Mouse (Mus musculus) midbrain, postnatal 0 days (tissue): ENCODE measurements around the gene Pomgnt2. TPM values are rescaled to one million over a fixed set of nuclear protein-coding genes. Genes with fewer than 3 reads are reported as not detected.

Source experiments
- ATAC-seq: fragments of 200-750 bp; cut with Nextera tagmentation; 2 replicates; pipeline ENCODE4 v1.8.0; 2017; ENCODE audit warnings: moderate number of reproducible peaks, mild to moderate bottlenecking, moderate TSS enrichment, moderate library complexity; ENCODE audit not compliant: low FRiP score
- DNase-seq: peaks from one replicate; pipeline ENCODE4 v3.0.0-alpha.2; 2015; ENCODE audit warnings: low spot score
- H3K27ac ChIP-seq: fragments of 300-500 bp; sonication (generic); 2 replicates; pipeline ENCODE4 v1.5.1; 2014; ENCODE audit warnings: low read depth, mild to moderate bottlenecking, low read length, mixed read lengths
- H3K27me3 ChIP-seq: fragments of 300-500 bp; sonication (generic); 2 replicates; pipeline ENCODE4 v1.6.1; 2014; ENCODE audit warnings: low read length, control low read depth, mixed read lengths; ENCODE audit not compliant: insufficient read depth
- H3K36me3 ChIP-seq: fragments of 300-500 bp; sonication (generic); 2 replicates; pipeline ENCODE4 v1.6.1; 2014; ENCODE audit warnings: low read length, control low read depth, mixed read lengths; ENCODE audit not compliant: insufficient read depth
- H3K4me1 ChIP-seq: fragments of 300-500 bp; sonication (generic); 2 replicates; pipeline ENCODE4 v1.6.1; 2014; ENCODE audit warnings: mild to moderate bottlenecking, control low read depth, antibody characterized with exemption, low read length, mixed read lengths; ENCODE audit not compliant: insufficient read depth
- H3K4me2 ChIP-seq: fragments of 300-500 bp; sonication (generic); 2 replicates; pipeline ENCODE4 v1.6.1; 2014; ENCODE audit warnings: low read depth, mild to moderate bottlenecking, low read length, mixed read lengths; ENCODE audit not compliant: poor library complexity, severe bottlenecking
- H3K4me3 ChIP-seq: fragments of 300-500 bp; sonication (generic); 2 replicates; pipeline ENCODE4 v1.5.1; 2014; ENCODE audit warnings: low read depth, mild to moderate bottlenecking, low read length, moderate library complexity
- H3K9ac ChIP-seq: fragments of 300-500 bp; sonication (generic); replicated peaks from 2 replicates; pipeline ENCODE4 v1.6.1; 2014; ENCODE audit warnings: mild to moderate bottlenecking, low read length, moderate library complexity, mixed read lengths; ENCODE audit not compliant: poor library complexity, severe bottlenecking
- H3K9me3 ChIP-seq: fragments of 300-500 bp; sonication (generic); 2 replicates; pipeline ENCODE4 v1.6.1; 2016; ENCODE audit warnings: low read length, control low read depth
- CTCF ChIP-seq: IDR thresholded peaks from 2 replicates; pipeline ENCODE4 v1.5.1; 2016; ENCODE audit warnings: antibody characterized with exemption, mild to moderate bottlenecking
- WGBS: fragments of 180-500 bp; shearing (Covaris S2); extraction: QIAGEN DNeasy Blood & Tissue Kit; methylation state at CpG from one replicate; pipeline ENCODE4 v1.1.7; 2014; 5-methylcytosine and 5-hydroxymethylcytosine counted together
- polyA plus RNA-seq: library from polyadenylated mRNA; unstranded; fragments of >200 nt; fragmentation: Nextera tagmentation; extraction: Ambion mirVana; gene quantifications from 2 replicates; pipeline ENCODE4 v1.2.1, GENCODE M21; 2015
- total RNA-seq: library from RNA; depleted of rRNA; stranded (reverse); fragments of >200 nt; gene quantifications from 2 replicates; pipeline ENCODE4 v1.2.3, GENCODE M21; 2014

Pomgnt2 gene
- total and polyA plus RNA-seq, 2 experiments from 2014 or later = 38.5 to 53.4 TPM

DNA sequence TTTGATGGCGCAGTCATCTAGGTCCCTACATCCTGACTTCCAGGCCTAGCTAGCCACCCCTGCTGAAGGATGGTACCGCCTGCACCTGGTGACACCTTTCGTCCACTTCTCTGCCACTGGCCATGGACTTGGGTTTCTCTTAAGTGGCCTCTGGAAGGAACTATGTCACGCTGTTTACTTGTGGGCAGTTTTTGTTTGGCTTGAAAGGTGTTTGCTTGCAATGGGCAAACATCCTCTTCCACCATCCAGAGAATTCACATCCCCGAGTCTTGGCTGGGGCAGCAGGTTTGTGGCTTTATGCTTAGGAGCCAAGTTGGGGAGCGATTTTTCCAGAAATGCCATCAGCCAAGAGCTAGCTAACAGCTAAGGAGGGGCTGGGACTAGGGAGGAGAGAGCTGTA, 44.3 kb downstream of the Pomgnt2 start:
- TF ChIP-seq CTCF = no peak
- Histone ChIP-seq H3K9me3 (no peaks in the 10 kb centered on the region), H3K4me2 (no peak overlapping the region), H3K27ac (no peak overlapping the region), H3K36me3 (no peaks in the 10 kb centered on the region), H3K4me3 (no peak overlapping the region), H3K9ac (no peak overlapping the region), H3K4me1 (no peaks in the 10 kb centered on the region), H3K27me3 (no peaks in the 10 kb centered on the region)
- 89% methylated on average over 6 of the region's 6 CpGs for WGBS
- ATAC-seq (no peak), DNase-seq (no peak)

DNA sequence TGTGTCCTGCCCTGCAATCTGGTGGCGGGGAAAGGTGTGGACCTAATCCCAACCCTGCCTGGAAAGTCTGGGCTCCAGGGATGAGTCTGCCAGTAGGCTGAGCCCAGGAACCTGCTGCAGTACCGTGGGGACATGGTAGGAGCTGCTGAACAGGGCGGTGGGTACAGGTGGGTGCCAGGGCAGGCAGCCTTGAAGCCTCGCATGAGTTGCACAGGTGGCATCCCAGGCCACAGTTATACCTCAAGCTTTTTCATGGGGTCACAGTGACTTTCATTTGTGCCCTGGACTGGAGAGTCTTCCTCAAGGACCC, 45.8 kb downstream of the Pomgnt2 start:
- Histone ChIP-seq H3K4me3 (0 out of 2 replicates have a peak overlapping the region, but pooled peaks have one; percentile 0), H3K27me3 (no peaks in the 10 kb centered on the region), H3K4me2 (peak overlapping the region; percentile 36), H3K9me3 (no peaks in the 10 kb centered on the region), H3K4me1 (no peaks in the 10 kb centered on the region), H3K9ac (0 out of 2 replicates have a peak overlapping the region, but pooled peaks have one; percentile 29), H3K36me3 (no peaks in the 10 kb centered on the region), H3K27ac (no peak overlapping the region)
- TF ChIP-seq CTCF = no peak
- no peak for ATAC-seq
- 43% methylated on average over 4 of the region's 4 CpGs for WGBS
- no peak for DNase-seq

DNA sequence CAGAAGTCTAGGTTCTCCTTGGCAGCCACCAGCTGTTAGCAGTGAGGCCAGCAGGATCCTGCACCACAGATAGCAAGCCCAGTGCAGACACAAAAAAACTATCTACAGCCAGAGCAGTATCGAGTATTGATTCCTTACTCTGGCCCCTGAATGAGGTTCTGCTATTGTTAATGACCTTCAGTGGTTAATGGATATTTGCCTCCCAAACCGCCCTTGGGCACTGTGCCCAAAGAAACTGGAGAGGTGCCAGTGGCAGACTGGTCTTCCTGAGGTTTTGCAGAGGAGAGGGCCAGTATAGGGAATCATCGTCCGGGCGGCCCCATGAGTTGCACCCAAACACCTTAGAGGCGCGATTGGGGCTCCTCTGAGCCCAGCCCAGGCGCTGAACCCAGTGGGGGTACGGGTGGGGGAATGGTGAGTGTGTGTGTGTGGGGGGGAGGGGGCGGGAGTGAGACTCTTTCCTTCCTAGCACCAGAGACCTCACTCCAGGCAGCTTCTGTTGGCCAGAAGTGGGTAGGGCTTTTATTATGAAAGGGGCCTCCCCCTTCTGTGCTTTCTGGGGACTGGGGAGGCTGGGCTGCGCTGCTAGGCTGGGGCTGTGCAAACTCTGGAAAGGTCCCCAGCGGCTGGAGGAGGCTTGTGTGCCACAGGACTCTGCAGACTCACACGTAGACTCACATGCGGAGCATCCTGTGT, 46.3 kb downstream of the Pomgnt2 start, which contains the start of gene Fam198a:
TSS of gene Fam198a (plus strand) at position 571 of the 696 bp plus-strand sequence.
- peak within 1 kb of the TSS; percentile 36 for H3K4me2 ChIP-seq
- ATAC-seq = peak; percentile 85

DNA sequence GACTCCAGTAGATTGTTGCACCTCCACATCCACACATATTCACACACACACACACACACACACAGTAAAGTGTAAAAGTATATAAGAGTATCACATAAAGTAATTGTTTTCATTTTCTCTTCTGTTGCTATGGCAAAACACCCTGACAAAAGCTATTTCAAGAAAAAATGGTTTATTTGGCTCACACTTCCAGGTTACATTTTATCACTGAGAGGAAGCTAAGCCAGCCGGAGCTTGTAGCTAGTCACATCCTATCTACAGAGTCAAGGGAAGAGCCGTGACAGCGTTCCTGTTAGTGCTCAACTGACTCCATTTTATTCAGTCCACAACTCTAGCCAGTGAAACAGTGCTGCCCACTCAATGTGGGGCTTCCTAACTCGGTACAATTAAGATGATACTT, 48.5 kb downstream of the Pomgnt2 start:
- no peak for TF ChIP-seq CTCF
- DNase-seq (no peak), ATAC-seq (no peak)
- no peak overlapping the region for H3K9ac ChIP-seq
- H3K27ac ChIP-seq = no peak overlapping the region
- no peaks in the 10 kb centered on the region for H3K36me3 ChIP-seq
- H3K27me3 ChIP-seq = no peaks in the 10 kb centered on the region
- H3K4me2 ChIP-seq = no peak overlapping the region
- H3K9me3 ChIP-seq = no peaks in the 10 kb centered on the region
- H3K4me3 ChIP-seq = no peak overlapping the region
- H3K4me1 ChIP-seq = no peaks in the 10 kb centered on the region
- 85% methylated on average over 4 of the region's 4 CpGs for WGBS

More for the DNA sequence above, 46.3 kb downstream of the Pomgnt2 start, which contains the start of gene Fam198a:
- Histone ChIP-seq H3K27ac (peak within 1 kb of the TSS; percentile 43; the same call in 1 of the 2 replicates), H3K4me1 (no peaks in the 10 kb centered on the region), H3K9me3 (no peaks in the 10 kb centered on the region), H3K36me3 (no peaks in the 10 kb centered on the region), H3K9ac (0 out of 2 replicates have a peak within 1 kb of the TSS, but pooled peaks have one; percentile 29), H3K4me3 (peak within 1 kb of the TSS; percentile 0; the same call in 1 of the 2 replicates), H3K27me3 (no peaks in the 10 kb centered on the region)
- peak; percentile 80 for DNase-seq
- TF ChIP-seq CTCF = no peak
- 13% methylated on average over 13 of the region's 14 CpGs for WGBS

DNA sequence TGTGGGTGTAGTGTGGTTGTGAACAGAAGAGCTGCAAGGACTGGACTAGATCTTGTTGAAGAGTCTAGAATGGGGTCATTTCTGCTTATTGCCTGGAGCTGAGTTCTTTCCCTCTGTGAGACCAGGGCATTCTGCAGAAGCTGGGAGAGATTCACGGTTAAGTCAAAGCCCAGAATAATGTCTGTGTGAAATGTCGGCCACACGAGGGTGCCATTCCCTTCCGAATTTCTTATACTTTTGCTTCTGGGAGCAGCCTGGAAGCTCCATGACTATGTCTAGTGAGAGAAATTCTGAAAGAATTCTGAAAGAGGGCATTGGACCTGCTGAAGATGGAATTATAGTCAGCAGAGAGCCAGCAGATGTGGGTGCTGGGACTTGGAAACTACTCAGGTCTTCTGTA, 49.1 kb downstream of the Pomgnt2 start:
- no peaks in the 10 kb centered on the region for H3K9me3 ChIP-seq
- peak; percentile 82 for TF ChIP-seq CTCF
- no peaks in the 10 kb centered on the region for H3K36me3 ChIP-seq
- no peak overlapping the region for H3K4me3 ChIP-seq
- H3K4me2 ChIP-seq = no peak overlapping the region
- ATAC-seq (no peak), DNase-seq (peak; percentile 84)
- no peak overlapping the region for H3K27ac ChIP-seq
- H3K9ac ChIP-seq = no peak overlapping the region
- H3K4me1 ChIP-seq = no peaks in the 10 kb centered on the region
- 3% methylated on average over 4 of the region's 4 CpGs for WGBS
- H3K27me3 ChIP-seq = no peaks in the 10 kb centered on the region

DNA sequence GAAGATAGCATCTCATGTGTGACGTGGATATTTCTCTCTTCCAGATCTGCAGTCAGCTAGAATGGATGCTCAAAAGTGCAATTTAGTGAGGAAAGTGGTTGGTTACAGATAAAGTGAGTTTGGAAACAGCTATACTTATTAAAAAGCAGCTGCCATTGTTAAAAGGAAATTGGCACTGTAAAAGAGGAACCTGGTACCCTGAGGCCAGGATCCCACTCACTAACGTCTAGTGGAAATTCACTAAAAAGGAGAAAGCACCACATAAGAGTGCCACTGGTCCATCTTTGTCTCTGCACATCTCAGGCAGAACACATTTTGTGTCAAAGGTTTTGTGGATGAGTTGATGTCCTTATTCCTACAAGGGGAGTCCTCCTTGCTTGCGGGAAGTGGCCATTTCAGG, 53.3 kb downstream of the Pomgnt2 start:
- TF ChIP-seq CTCF = no peak
- no peak overlapping the region for H3K4me2 ChIP-seq
- no peak for ATAC-seq

More for the DNA sequence above, 53.3 kb downstream of the Pomgnt2 start:
- WGBS = 84% methylated on average over 3 of the region's 3 CpGs
- H3K27me3 ChIP-seq = no peaks in the 10 kb centered on the region
- no peaks in the 10 kb centered on the region for H3K4me1 ChIP-seq
- DNase-seq = no peak
- no peak overlapping the region for H3K9ac ChIP-seq
- no peak overlapping the region for H3K27ac ChIP-seq
- H3K36me3 ChIP-seq = no peaks in the 10 kb centered on the region
- no peak overlapping the region for H3K4me3 ChIP-seq
- no peaks in the 10 kb centered on the region for H3K9me3 ChIP-seq
